ENCODE assay signal across 9 mouse cellular contexts in genomic region chr13:117603421-117603820, GRCm38 (mm10). TPM values are rescaled to one million over a fixed set of nuclear protein-coding genes. Genes with fewer than 3 reads are reported as not detected.
DNase-seq lines count a peak whose midpoint lies in the region; ATAC-seq and TF ChIP-seq lines count a peak whose summit lies in the region.
"Had no signal": no experiment of that assay in that cellular context is flagged by ENCODE, and none has a peak within 500 bp of the region (broad histone marks: within the 10 kb centered on the region; RNA-seq: fewer than 3 reads in every experiment).

No protein-coding gene starts in this region.

- TF ChIP-seq POLR2A in myocyte (IDR thresholded peaks at IDR 0.05; ENCODE audit: insufficient read length, low read depth) = no peak

- H3K79me2 ChIP-seq in myocyte (ENCODE audit: control insufficient read depth, insufficient read depth) = no peaks in the 10 kb centered on the region

- intact Hi-C loops in heart, postnatal 10 days (cut with DNase I) = loop anchor here (2.0 to 5.0 kb wide), 4 partner anchors 109 to 749 kb away; no protein-coding TSS in a partner anchor

- H3K27ac ChIP-seq in heart, embryonic 15.5 days = no peak overlapping the region
- no peak overlapping the region for H3K27ac ChIP-seq in hindbrain, embryonic 11.5 days (ENCODE audit: low read depth, low read length)

- peak overlapping the region; percentile 62 for H3K4me3 ChIP-seq in heart, embryonic 15.5 days
- 0 out of 2 replicates have a peak overlapping the region, but pooled peaks have one; percentile 56 for H3K4me3 ChIP-seq in hindbrain, embryonic 11.5 days (ENCODE audit: low read depth, low read length)
- no peak overlapping the region for H3K4me3 ChIP-seq in myocyte

- no peaks in the 10 kb centered on the region for H3K36me3 ChIP-seq in heart, embryonic 15.5 days
- no peaks in the 10 kb centered on the region for H3K36me3 ChIP-seq in hindbrain, embryonic 11.5 days (ENCODE audit: control insufficient read depth, insufficient read depth, low read length)
- H3K36me3 ChIP-seq in myocyte (ENCODE audit: control insufficient read depth, insufficient read depth) = no peaks in the 10 kb centered on the region

- no peak for ATAC-seq in heart, embryonic 15.5 days (replicated peaks; ENCODE audit: insufficient number of reproducible peaks, insufficient read depth, low FRiP score, low read depth)
- no peak for ATAC-seq in hindbrain, embryonic 11.5 days (ENCODE audit: low FRiP score)

- H3K27me3 ChIP-seq in heart, embryonic 15.5 days = peaks cover 21% of the 10 kb centered on the region
- H3K27me3 ChIP-seq in hindbrain, embryonic 11.5 days (ENCODE audit: control insufficient read depth, insufficient read depth, low read length) = peaks cover 13% of the 10 kb centered on the region
- H3K27me3 ChIP-seq in myocyte (ENCODE audit: control insufficient read depth, insufficient read depth, insufficient read length) = no peaks in the 10 kb centered on the region

- peak overlapping the region; percentile 100 for H3K4me2 ChIP-seq in heart, embryonic 15.5 days
- peak overlapping the region; percentile 97 for H3K4me2 ChIP-seq in hindbrain, embryonic 11.5 days (replicated peaks; ENCODE audit: low read depth, low read length)
- H3K4me2 ChIP-seq in myocyte (ENCODE audit: low read depth) = peak overlapping the region; percentile 34

- H3K9ac ChIP-seq in heart, embryonic 15.5 days = no peak overlapping the region
- H3K9ac ChIP-seq in hindbrain, embryonic 11.5 days (ENCODE audit: low read depth, low read length) = no peak overlapping the region

- H3K4me1 ChIP-seq in heart, embryonic 15.5 days (replicated peaks) = peaks cover 19% of the 10 kb centered on the region
- H3K4me1 ChIP-seq in hindbrain, embryonic 11.5 days (replicated peaks; ENCODE audit: control insufficient read depth, insufficient read depth, low read length) = peaks cover 4% of the 10 kb centered on the region; the same call in 1 of the 2 replicates

- H3K9me3 ChIP-seq in heart, embryonic 15.5 days (replicated peaks) = no peaks in the 10 kb centered on the region
- H3K9me3 ChIP-seq in hindbrain, embryonic 11.5 days (ENCODE audit: control insufficient read depth, low read length) = no peaks in the 10 kb centered on the region
- H3K9me3 ChIP-seq: megakaryocyte, embryonic 14.5 days had no signal

- no peak for DNase-seq in heart, postnatal 10 days
- DNase-seq in cerebellum, adult 8-10 months = peak; percentile 36
- DNase-seq in hindbrain, embryonic 11.5 days (ENCODE audit: low spot score) = peak; percentile 24
- DNase-seq in yolk sac, embryonic 10.5 days (ENCODE audit: low spot score) = no peak
- no peak for DNase-seq in lung, postnatal 36 days
- no peak for DNase-seq in adrenal gland, adult 18-20 months (ENCODE audit: low spot score in 2 of 2)

- 16% methylated on average over 11 of the region's 11 CpGs for WGBS in heart, embryonic 15.5 days
- WGBS in hindbrain, embryonic 11.5 days = 15% methylated on average over 11 of the region's 11 CpGs

- no peak overlapping the region for H3ac ChIP-seq in myocyte (ENCODE audit: control insufficient read depth, insufficient read length)

TF ChIP-seq in myocyte, 11 proteins besides CTCF, POLR2A, EP300 and RAD21:
- TF ChIP-seq POLR2AphosphoS2 (IDR thresholded peaks at IDR 0.05; ENCODE audit: insufficient read length, low read depth) = no peak
- TF ChIP-seq MYOD1 (IDR thresholded peaks at IDR 0.05; ENCODE audit: control insufficient read depth in 1 of 3, insufficient read length in 2 of 3, low read depth in 2 of 3) = peak in 1 of 3 experiments; percentile 16

RNA-seq across cellular contexts. Expression of gene Hcn1, which starts 1.3 kb away (rescaled TPM):
- 0.04 and 0.09 TPM in 2 replicates for polyA plus RNA-seq in heart, embryonic 15.5 days (2015; fragmentation: Nextera tagmentation; extraction: Ambion mirVana)
- 1 to 10 TPM in 1 of 2 experiments, under 1 TPM in 1; 0.64 to 1.4 TPM for total RNA-seq in heart, postnatal 10 days (2021)
- polyA plus RNA-seq in hindbrain, embryonic 11.5 days (2014; fragmentation: Nextera tagmentation; extraction: Ambion mirVana) = 0.04 and 0.06 TPM in 2 replicates
- 0.13 TPM for polyA plus RNA-seq in myocyte (2012; fragmentation: generic; extraction: Trizol)
- total RNA-seq in adrenal gland, adult 18-20 months (2021) = under 1 TPM; 0.03 to 0.06 TPM

Comparison
In these comparisons a context has a peak if more than half of its experiments do, and no peak if none do; other contexts are left out.
1. H3K4me2 ChIP-seq: peak in every context shown above with its lines; median percentile 100 in heart, embryonic 15.5 days; 97 in hindbrain, embryonic 11.5 days; 34 in myocyte.
2. DNase-seq: peak in cerebellum, adult 8-10 months (single experiment) and hindbrain, embryonic 11.5 days (single experiment); none in heart, postnatal 10 days (0 of 2), yolk sac, embryonic 10.5 days (single experiment), lung, postnatal 36 days (single experiment) and adrenal gland, adult 18-20 months (0 of 2).